Mouse (Mus musculus) embryonic facial prominence, embryonic 11.5 days (tissue): ENCODE measurements around the gene Pisd. TPM values are rescaled to one million over a fixed set of nuclear protein-coding genes. Genes with fewer than 3 reads are reported as not detected.
"Not testable (repeated sequence)": the region's sequence is repeated elsewhere in the genome, so short reads cannot be mapped to it uniquely, and the experiment has no call there.

Experiments used
- ATAC-seq: fragments of 200-750 bp; cut with Nextera tagmentation; replicated peaks from 2 replicates; pipeline ENCODE4 v1.8.0; 2017; ENCODE audit warnings: low read depth; ENCODE audit not compliant: insufficient number of reproducible peaks, low FRiP score, low TSS enrichment
- DNase-seq: peaks from one replicate; pipeline ENCODE4 v3.0.0-alpha.2; 2015; ENCODE audit warnings: low spot score
- H3K27ac ChIP-seq: fragments of 300-500 bp; sonication (generic); replicated peaks from 2 replicates; pipeline ENCODE4 v1.5.1; 2014; ENCODE audit warnings: mild to moderate bottlenecking, low read depth, low read length, control low read depth
- H3K27me3 ChIP-seq: fragments of 300-500 bp; sonication (generic); 2 replicates; pipeline ENCODE4 v1.6.1; 2014; ENCODE audit warnings: mild to moderate bottlenecking, low read length, moderate library complexity, mixed read lengths; ENCODE audit not compliant: control insufficient read depth, insufficient read depth
- H3K36me3 ChIP-seq: fragments of 300-500 bp; sonication (generic); replicated peaks from 2 replicates; pipeline ENCODE4 v1.6.1; 2014; ENCODE audit warnings: low read depth, mild to moderate bottlenecking, low read length, moderate library complexity, mixed read lengths; ENCODE audit not compliant: control insufficient read depth, insufficient read depth
- H3K4me1 ChIP-seq: fragments of 300-500 bp; sonication (generic); 2 replicates; pipeline ENCODE4 v1.6.1; 2014; ENCODE audit warnings: low read length, mixed read lengths; ENCODE audit not compliant: control insufficient read depth, insufficient read depth
- H3K4me2 ChIP-seq: fragments of 300-500 bp; sonication (generic); 2 replicates; pipeline ENCODE4 v1.6.1; 2014; ENCODE audit warnings: low read depth, mild to moderate bottlenecking, control low read depth, low read length, moderate library complexity
- H3K4me3 ChIP-seq: fragments of 300-500 bp; sonication (generic); 2 replicates; pipeline ENCODE4 v1.5.1; 2014; ENCODE audit warnings: low read depth, low read length, control low read depth
- H3K9ac ChIP-seq: fragments of 300-500 bp; sonication (generic); replicated peaks from 2 replicates; pipeline ENCODE4 v1.6.1; 2014; ENCODE audit warnings: mild to moderate bottlenecking, control low read depth, low read length
- H3K9me3 ChIP-seq: fragments of 300-500 bp; sonication (generic); replicated peaks from 2 replicates; pipeline ENCODE4 v1.6.1; 2016; ENCODE audit warnings: mild to moderate bottlenecking, low read length, inconsistent platforms, mixed read lengths; ENCODE audit not compliant: control insufficient read depth
- WGBS: fragments of 180-500 bp; shearing (Covaris S2); extraction: QIAGEN DNeasy Blood & Tissue Kit; methylation state at CpG from one replicate; pipeline ENCODE4 v1.1.7; 2014; 5-methylcytosine and 5-hydroxymethylcytosine counted together
- polyA plus RNA-seq: library from polyadenylated mRNA; unstranded; fragments of >200 nt; fragmentation: Nextera tagmentation; extraction: Ambion mirVana; gene quantifications from 2 replicates; pipeline ENCODE4 v1.2.1, GENCODE M21; 2014

Pisd gene
- 58.9 and 63.3 TPM in 2 replicates for polyA plus RNA-seq

GRCm38 (mm10) chr5:32785313-32785915 lies at the start of gene Pisd:
TSS of gene Pisd (minus strand) at chr5:32785646.
- no peaks in the 10 kb centered on the region for H3K27me3 ChIP-seq
- WGBS = under 1% methylated on average over 51 of the region's 52 CpGs
- no peaks in the 10 kb centered on the region for H3K36me3 ChIP-seq
- no peaks in the 10 kb centered on the region for H3K4me1 ChIP-seq
- peak within 1 kb of the TSS; percentile 87 for H3K4me3 ChIP-seq
- no peaks in the 10 kb centered on the region for H3K9me3 ChIP-seq
- ATAC-seq (peak; percentile 98), DNase-seq (peak; percentile 96)
- peak within 1 kb of the TSS; percentile 64 for H3K9ac ChIP-seq
- H3K27ac ChIP-seq = no peak within 1 kb of the TSS
- H3K4me2 ChIP-seq = peak within 1 kb of the TSS; percentile 69

GRCm38 (mm10) chr5:32834497-32834896 lies 49.1 kb upstream of the Pisd start:
- H3K9me3 ChIP-seq = no peaks in the 10 kb centered on the region
- H3K4me1 ChIP-seq = no peaks in the 10 kb centered on the region
- WGBS = 92% methylated on average over 1 of the region's 1 CpGs
- DNase-seq = no peak
- H3K4me3 ChIP-seq = no peak overlapping the region
- H3K9ac ChIP-seq = no peak overlapping the region
- H3K4me2 ChIP-seq = no peak overlapping the region
- H3K36me3 ChIP-seq = peaks cover 12% of the 10 kb centered on the region
- no peak for ATAC-seq
- no peak overlapping the region for H3K27ac ChIP-seq
- H3K27me3 ChIP-seq = no peaks in the 10 kb centered on the region

GRCm38 (mm10) chr5:32830054-32830453 lies 44.6 kb upstream of the Pisd start:
- no peak for DNase-seq
- no peak for ATAC-seq
- peaks cover 8% of the 10 kb centered on the region for H3K36me3 ChIP-seq
- H3K27ac ChIP-seq = no peak overlapping the region
- H3K4me2 ChIP-seq = no peak overlapping the region
- WGBS = 89% methylated on average over 2 of the region's 2 CpGs
- no peak overlapping the region for H3K4me3 ChIP-seq
- H3K27me3 ChIP-seq = no peaks in the 10 kb centered on the region
- H3K9me3 ChIP-seq = no peaks in the 10 kb centered on the region
- no peaks in the 10 kb centered on the region for H3K4me1 ChIP-seq
- H3K9ac ChIP-seq = no peak overlapping the region

DNA sequence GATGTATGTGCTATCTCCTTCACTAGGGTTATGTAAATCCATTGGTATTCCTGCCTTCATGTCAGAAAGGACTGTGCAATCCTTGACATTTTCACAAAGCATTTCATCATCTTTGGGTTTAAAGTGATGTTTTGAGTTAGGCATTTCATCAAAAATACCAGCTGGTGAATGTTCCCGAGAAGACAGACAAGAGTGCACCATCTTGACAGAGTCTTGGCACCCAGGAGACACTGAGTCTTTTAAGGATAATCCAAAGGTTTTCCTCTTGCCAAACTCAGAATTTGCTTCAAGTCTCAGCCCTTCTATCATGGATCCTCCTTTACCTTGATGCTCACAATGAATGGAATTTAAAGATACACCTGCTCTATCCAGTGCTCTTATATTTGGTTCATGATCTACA lies 43.3 kb upstream of the Pisd start:
- H3K36me3 ChIP-seq, H3K9ac ChIP-seq, H3K9me3 ChIP-seq, H3K4me2 ChIP-seq, H3K4me1 ChIP-seq, ATAC-seq, H3K27ac ChIP-seq, H3K4me3 ChIP-seq, DNase-seq, H3K27me3 ChIP-seq: not testable (repeated sequence)
- 91% methylated on average over 1 of the region's 1 CpGs for WGBS

GRCm38 (mm10) chr5:32827009-32827408 lies 41.6 kb upstream of the Pisd start, which contains the start of gene Gm20671:
TSS of gene Gm20671 (minus strand) at chr5:32827109.
- DNase-seq (no peak), ATAC-seq (no peak)
- Histone ChIP-seq H3K4me1 (no peaks in the 10 kb centered on the region), H3K36me3 (peaks cover 4% of the 10 kb centered on the region; the same call in 1 of the 2 replicates), H3K9me3 (no peaks in the 10 kb centered on the region), H3K4me2 (no peak within 1 kb of the TSS), H3K27ac (no peak within 1 kb of the TSS), H3K27me3 (no peaks in the 10 kb centered on the region), H3K4me3 (no peak within 1 kb of the TSS), H3K9ac (no peak within 1 kb of the TSS)
- 93% methylated on average over 7 of the region's 7 CpGs for WGBS

GRCm38 (mm10) chr5:32820471-32820870 lies 35.0 kb upstream of the Pisd start:
- Histone ChIP-seq H3K27ac (no peak overlapping the region), H3K9me3 (no peaks in the 10 kb centered on the region), H3K4me1 (no peaks in the 10 kb centered on the region), H3K36me3 (peaks cover 8% of the 10 kb centered on the region), H3K27me3 (no peaks in the 10 kb centered on the region), H3K9ac (no peak overlapping the region), H3K4me3 (no peak overlapping the region), H3K4me2 (no peak overlapping the region)
- ATAC-seq (no peak), DNase-seq (no peak)
- 97% methylated on average over 8 of the region's 8 CpGs for WGBS

GRCm38 (mm10) chr5:32815396-32815795 lies 29.9 kb upstream of the Pisd start:
- Histone ChIP-seq H3K9ac (no peak overlapping the region), H3K4me3 (no peak overlapping the region), H3K4me1 (no peaks in the 10 kb centered on the region), H3K27ac (no peak overlapping the region), H3K27me3 (no peaks in the 10 kb centered on the region), H3K4me2 (no peak overlapping the region), H3K36me3 (peaks cover 5% of the 10 kb centered on the region), H3K9me3 (no peaks in the 10 kb centered on the region)
- DNase-seq (no peak), ATAC-seq (no peak)
- WGBS = 92% methylated on average over 4 of the region's 4 CpGs

DNA sequence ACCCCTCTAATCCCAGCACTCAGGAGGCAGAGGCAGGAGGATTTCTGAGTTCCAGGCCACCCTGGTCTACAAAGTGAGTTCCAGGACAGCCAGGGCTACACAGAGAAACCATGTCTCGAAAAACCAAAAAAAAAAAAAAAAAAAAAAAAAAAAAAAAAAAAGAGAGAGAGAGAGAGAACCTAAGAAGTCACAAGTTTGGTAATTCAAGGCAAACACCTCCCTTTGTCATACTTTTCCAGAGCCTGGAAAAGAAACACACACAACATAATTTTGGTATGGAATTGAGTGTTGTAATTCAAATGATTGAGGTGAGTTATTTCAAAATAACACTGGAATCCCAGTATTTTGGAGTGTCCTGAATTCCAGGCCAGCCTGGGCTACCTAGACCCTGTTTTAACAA lies 1.0 kb upstream of the Pisd start:
- H3K27ac ChIP-seq, H3K4me2 ChIP-seq, H3K9ac ChIP-seq, H3K4me3 ChIP-seq, H3K36me3 ChIP-seq, H3K27me3 ChIP-seq, H3K9me3 ChIP-seq, DNase-seq, ATAC-seq, H3K4me1 ChIP-seq: not testable (repeated sequence)
- WGBS = 80% methylated on average over 1 of the region's 1 CpGs
